Mouse (Mus musculus): Measurements from ENCODE around the gene Fars2.

Gene Fars2

DNA sequence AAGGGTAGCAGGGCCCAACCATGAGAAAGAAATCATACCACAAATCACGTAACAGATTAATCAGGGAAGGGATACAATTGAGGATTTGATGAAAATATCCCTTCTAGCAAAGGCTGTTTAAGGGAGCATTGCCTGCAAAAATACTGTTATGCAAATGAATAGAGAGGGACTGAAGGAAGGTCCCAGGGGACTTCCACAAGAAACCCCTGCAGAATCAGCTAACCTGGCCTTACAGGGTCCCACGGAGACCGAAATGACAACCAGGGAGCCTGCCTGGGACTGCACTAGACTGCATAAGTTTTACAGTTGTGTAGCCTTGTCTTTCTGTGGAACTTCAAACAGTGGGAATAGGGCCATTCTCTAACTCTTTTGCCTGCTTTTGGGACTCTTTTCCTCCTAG, 98.8 kb downstream of the Fars2 start:
- no peak for DNase-seq (ENCODE audit: low read depth in 1 of 2, low spot score in 2 of 2)

DNA sequence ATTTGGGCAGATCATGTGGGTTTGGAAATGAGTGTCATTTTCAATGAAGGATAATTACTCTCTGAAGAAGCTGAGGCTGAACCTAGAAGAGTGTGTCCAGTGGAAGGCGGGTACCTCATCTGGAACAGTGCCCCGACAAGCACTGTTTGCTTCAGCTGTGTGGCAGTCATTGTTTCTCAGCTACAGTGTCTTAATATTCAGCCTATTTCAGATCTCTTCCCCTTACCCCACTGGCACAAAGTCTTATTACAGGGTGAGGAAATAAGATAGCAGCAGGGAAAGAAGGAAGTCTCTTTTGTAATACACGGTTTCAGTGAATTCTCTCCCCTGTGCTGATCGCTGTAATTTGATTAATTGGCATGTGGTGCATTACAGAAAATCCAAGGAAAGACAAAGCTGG, 101.1 kb downstream of the Fars2 start:
- DNase-seq (ENCODE audit: low read depth in 1 of 2, low spot score in 2 of 2) = no peak

DNA sequence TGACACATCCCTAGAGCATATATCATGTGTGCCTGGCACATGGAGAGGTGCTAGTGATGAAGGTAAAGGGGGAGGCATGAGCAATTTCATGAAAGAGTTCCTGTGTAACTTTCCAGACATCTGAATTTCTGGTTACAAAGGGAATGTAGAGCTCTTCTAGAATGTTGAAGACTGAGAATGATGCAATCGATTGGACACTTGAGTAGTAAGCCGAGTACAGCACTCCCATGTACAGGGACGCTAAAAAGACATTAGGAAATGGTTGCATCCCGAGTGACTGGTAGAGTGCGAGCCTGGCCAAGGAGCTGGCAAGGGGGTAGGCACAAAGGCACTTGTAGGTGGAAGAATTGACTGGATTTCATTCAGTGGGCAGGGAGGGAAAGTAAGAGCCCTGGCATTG, 102.3 kb downstream of the Fars2 start:
- no peak for DNase-seq (ENCODE audit: low read depth in 1 of 2, low spot score in 2 of 2)

DNA sequence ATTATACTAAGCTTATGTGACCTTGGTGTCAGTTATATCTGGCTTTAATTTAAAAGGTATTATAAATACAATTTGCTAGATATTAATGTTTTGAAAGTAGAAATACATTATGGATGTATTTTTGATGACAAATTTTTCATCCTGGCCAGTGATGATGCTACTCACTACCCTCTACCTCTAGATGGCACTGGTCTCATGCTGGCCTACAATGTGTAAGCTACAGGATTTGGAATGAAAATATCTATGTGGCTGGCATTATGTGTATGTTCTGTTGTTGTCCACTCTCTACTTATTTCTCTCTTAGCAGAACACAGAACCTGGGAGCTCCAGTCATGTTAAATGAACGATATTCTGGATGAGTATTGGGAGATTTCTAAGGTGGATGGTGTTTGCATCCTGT, 104.7 kb downstream of the Fars2 start:
- DNase-seq (ENCODE audit: low read depth in 1 of 2, low spot score in 2 of 2) = no peak

DNA sequence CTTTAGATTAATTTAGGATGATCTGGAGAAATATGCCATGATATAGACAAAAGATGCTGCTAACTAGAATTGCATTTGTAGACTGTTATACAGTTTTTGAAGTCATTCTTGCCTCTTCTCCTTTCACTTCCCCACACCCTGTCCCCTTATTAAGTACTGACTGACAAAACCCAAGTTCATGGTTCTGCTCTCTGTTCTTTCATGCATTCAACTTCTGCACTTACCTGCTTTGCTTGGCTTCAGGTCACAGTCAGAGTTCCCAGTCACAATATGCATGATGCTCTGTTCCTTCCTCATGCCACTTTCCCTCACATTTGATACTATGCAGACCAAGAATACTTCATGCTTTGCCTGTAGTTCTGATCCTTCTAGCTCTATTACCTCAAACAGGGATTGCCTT, 105.5 kb downstream of the Fars2 start:
- DNase-seq (ENCODE audit: low read depth in 1 of 2, low spot score in 2 of 2) = no peak

DNA sequence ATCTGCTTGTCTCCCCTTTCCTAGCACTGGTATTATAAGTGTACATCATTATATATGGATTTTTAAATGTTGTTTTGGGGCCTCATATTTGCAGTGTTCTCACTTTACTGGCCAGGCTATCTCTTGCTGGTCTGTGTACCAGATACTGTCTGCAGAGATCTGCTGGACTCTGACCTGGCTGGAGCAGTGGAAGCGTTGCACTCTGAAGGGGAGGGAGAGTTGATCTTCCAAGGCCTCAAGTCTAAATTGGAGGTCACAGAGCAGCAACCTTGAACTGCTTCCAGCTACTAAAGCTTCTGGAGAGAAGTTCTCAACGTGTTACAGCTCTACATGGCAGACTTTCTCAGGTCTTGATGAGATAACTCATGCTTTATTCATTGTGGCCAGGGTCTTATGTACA, 107.2 kb downstream of the Fars2 start:
- DNase-seq (ENCODE audit: low read depth in 1 of 2, low spot score in 2 of 2) = no peak

DNA sequence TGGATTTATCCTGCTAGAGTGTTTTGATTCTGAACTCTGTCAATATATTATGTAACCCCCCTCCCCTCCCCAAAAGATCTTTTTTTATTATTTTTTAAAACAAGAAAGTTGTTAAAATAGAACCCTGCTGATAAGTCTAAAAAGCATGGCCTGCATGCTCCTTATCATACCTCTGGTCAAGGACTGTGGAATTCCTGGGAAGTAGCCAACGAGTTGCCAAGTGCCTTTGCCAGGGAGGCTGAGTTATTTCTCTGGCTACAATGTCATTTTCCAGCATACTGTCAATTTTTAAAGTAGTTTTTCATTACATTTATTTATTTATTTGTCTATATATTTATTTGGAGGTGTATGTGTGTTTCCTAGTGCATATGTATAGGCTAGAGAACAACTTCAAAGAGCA, 125.0 kb downstream of the Fars2 start:
- DNase-seq (ENCODE audit: low read depth in 1 of 2, low spot score in 2 of 2) = no peak

DNA sequence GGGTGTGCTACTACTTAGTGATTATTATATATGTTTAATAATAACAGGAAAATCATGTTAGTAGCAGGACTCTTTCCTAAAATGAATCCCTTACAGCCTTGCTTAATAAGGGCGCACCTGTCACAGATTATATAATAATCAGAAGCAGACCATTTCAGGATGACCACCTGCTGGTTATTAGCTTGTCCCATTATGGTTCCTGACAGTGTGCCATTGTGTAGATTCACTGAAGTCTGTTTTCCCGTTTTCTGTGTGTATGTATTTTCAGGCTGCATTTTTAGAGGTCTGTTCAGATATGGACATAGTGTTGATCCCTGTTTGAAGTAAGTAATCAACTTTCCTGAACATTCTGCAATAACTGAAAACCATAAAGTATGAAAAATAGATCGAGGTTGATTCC, 136.7 kb downstream of the Fars2 start:
- no peak for DNase-seq (ENCODE audit: low read depth in 1 of 2, low spot score in 2 of 2)

DNA sequence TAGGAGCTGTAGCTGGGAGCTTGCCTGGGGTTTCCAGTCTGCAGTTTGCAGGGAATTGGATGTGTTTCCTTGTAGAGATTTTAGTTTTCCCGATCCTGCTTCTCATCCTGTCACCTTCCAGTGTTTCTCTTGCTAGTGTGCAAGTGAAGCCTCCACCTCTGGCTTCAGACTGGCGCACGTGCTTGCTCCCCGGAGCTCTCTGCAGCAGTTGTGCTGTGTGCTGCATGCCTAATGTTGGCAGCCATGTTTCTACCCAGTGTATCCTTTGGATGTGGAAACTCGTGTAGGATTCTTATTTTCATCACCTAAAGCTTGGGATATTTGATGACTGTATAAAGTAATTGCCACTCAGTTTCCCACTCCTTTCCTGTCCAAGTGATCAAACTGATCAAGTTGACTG, 140.0 kb downstream of the Fars2 start:
- DNase-seq (ENCODE audit: low read depth in 1 of 2, low spot score in 2 of 2) = no peak

DNA sequence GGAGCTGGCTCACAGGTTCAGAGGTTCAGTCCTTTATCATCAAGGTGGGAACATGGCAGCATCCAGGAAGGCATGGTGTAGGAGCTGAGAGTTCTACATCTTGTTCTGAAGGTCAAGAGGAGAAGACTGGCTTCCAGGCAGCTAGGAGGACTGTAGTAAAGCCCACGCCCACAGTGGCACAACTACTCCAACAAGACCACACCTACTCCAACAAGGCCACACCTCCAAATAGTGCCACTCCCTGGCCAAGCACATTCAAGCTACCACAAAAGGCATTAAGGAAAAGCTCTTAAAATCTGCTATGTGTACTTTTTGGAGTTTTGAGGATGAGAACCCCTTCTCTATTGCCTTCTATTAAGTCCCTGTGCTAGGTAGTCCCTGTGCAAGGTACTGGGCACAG, 142.5 kb downstream of the Fars2 start:
- DNase-seq (ENCODE audit: low read depth in 1 of 2, low spot score in 2 of 2) = no peak

DNA sequence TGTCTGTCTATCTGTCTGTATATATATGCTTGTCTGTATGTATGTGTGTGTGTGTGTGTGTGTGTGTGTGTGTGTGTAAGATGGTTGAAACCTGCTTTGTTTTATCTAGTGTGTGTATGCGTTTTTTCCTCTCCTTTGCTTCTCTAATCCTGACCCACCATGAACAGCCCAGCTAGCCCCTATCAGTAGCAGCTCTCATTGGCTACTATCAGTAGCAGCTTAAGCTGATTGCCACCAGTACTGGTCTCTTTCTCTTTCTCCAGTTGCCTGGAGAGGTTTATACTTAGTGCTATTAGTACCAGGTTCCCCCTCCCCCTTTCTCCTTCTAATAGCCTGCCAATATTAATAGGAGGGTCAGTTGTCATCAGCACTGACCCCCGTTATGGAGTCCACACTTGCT, 144.1 kb downstream of the Fars2 start:
- DNase-seq (ENCODE audit: low read depth in 1 of 2, low spot score in 2 of 2) = no peak

DNA sequence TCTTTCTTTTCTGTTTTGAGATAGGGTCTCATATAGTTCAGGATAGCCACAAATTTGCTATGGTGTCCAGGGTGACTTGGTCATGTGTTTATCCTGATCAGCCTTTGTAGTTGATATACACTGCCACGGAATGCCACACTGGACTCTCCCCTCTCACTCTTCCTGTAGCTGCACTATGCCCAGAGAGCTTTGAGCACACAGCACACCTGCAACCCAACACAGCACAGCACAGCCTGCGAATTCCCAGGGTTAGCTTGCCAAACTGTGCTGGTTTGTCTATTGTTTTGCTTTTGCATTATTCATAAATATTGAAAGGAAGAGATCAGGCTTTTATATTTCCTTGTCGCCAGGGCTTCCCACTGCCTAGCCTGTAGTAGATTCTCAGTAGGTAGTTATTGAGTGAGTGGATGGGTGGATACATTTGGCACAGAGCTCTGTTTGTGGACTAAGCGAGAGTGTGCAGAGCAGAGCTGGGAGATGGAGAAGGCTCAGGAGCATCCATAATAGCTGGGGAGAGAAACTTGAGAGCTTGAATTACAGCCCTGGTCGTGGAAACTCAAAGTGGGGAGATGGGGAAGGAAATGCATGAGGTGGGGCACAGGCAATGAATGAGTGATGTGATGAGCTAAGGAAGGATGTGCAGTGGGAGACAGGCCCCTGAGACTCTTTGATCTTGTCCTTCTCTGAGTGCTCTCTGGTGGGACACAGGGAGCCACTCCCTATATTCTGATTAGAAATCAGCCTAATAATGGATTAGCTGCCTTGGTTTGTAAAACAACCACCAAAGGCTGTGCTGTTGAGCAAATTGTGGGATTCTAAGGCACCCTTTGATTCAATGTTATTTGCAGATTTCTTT, 146.3 kb downstream of the Fars2 start:
- no peak for DNase-seq (ENCODE audit: low read depth in 1 of 2, low spot score in 2 of 2)

DNA sequence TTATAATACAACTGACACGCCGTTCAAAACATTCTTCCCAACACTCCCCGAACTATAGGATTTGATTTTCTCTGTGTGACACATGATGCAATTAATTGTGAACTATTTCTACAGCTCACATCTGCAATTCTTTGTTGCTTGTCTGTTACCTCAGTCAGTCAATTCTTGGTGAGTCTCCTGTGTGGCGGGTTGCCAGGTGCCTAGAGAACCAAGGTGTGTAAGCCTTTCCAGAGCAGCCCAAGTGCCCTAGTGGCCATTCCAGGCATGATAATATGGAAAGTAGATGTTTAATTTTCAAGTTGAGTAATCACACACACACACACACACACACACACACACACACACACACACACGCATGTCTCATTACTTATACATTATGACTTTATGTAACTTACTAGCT, 147.2 kb downstream of the Fars2 start:
- DNase-seq (ENCODE audit: low read depth in 1 of 2, low spot score in 2 of 2) = no peak

DNA sequence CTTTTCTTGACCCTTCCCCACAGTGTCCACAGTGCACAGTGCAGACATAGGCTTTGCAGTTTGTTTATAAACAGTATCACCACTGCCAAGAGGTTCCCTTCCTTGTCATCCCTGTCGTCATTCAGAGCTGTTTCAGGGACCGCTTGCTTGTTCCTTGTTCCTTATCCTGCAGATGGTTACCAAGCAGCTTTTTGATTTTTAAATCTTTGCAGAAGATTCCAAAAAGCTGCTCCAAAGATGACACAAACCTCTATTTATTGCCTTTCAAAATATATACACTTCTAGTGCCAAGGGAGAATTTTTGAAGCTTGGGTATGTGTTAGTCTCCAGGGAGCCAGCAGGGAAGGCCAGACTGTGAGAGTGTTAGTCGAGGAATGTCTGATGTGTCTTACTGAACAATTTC, 148.1 kb downstream of the Fars2 start:
- no peak for DNase-seq (ENCODE audit: low read depth in 1 of 2, low spot score in 2 of 2)

DNA sequence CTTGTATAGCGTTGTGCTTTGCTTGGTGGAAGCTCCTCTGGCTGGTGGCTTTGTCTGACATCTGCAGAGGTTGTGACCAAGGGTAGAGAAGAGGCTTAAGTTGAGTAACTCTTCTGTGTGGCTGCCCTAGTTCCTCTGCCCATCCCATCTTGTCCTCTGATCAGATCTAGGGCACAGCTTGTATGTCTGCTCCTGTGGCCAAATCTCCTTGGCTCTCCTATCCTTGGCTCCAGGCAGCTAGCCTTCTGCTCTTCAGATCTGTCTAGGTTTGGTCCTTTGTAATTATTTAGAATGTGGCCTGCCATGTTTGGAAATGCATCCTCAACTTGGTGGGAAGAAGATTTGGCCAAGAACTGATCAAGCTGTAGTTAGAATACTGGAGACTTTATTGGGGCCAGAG, 150.2 kb downstream of the Fars2 start:
- no peak for DNase-seq (ENCODE audit: low read depth in 1 of 2, low spot score in 2 of 2)

DNA sequence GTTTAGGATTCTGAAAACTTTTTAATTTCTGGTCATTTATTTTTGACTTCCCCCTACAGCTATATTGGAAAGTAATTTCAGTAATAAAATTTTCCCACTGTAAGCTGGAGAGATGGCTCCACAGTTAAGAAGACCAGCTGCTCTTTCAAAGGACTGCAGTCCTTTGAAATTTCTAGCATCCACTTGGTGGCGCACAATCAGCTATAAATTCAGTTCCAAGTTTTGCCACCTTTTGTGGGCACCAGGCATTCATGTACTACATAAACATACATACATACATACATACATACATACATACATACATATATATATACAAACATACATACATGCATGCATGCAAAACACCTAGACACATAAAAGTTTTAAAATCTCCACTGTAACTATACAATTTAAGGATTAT, 153.7 kb downstream of the Fars2 start:
- no peak for DNase-seq (ENCODE audit: low read depth in 1 of 2, low spot score in 2 of 2)

DNA sequence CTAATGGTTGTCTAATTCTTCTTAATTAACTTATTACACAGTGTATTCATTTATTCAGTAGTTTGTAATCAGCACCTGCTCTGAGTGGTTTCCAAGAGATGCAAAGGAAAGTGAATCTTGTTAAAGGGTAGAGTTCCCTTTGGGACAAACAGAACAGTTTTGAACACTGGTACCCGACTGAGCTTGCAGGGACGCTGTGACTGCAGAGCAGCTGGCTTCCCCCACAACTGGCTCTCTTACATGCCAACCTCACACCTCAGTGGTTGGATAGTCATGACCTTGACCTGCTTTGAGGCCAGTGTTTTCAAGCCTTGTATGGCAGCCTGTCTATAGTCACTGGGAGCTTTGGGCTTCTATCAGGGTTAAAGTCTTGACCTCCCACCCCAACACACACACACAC, 156.3 kb downstream of the Fars2 start:
- DNase-seq (ENCODE audit: low read depth in 1 of 2, low spot score in 2 of 2) = no peak

DNA sequence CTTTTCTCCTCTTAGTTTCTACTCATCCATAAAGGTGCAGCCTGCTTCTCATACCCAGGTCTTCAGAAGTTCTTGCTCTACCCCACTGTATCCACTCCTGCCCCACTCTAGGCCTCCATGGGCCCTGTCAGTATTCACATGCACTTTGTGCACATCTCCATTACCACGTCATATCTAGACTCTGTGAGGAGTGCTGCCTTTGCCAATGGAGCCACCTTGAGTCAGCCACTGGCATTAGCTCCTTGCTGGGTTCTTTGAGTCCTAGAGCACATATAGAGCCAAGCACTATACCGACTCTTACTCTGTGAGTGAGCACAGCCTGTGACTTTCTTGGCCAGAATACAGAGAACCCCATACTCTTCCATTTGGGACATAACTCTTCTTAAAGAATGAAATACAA, 159.0 kb downstream of the Fars2 start:
- DNase-seq (ENCODE audit: low read depth in 1 of 2, low spot score in 2 of 2) = no peak

DNA sequence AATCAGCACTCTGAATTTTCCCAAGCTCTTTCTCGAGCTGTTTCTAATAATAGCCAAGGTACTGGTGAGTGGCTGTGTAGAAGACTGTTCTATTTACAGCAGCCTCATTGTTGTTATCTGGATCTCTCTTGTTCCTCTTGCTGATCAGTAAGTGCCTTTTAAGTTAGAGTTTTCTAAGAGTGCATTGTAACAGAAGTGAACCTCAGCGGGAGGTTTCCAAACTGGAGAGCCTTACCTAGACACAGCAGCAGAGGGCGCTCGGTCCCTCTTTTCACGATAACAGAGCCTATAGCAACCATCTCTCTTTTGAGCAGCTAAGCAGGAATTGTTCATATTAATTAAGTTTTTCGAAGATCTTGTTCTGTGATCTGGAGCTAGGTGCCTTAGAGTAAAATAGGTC, 164.8 kb downstream of the Fars2 start:
- DNase-seq (ENCODE audit: low read depth in 1 of 2, low spot score in 2 of 2) = peak in 1 of 2 experiments; percentile 14

DNA sequence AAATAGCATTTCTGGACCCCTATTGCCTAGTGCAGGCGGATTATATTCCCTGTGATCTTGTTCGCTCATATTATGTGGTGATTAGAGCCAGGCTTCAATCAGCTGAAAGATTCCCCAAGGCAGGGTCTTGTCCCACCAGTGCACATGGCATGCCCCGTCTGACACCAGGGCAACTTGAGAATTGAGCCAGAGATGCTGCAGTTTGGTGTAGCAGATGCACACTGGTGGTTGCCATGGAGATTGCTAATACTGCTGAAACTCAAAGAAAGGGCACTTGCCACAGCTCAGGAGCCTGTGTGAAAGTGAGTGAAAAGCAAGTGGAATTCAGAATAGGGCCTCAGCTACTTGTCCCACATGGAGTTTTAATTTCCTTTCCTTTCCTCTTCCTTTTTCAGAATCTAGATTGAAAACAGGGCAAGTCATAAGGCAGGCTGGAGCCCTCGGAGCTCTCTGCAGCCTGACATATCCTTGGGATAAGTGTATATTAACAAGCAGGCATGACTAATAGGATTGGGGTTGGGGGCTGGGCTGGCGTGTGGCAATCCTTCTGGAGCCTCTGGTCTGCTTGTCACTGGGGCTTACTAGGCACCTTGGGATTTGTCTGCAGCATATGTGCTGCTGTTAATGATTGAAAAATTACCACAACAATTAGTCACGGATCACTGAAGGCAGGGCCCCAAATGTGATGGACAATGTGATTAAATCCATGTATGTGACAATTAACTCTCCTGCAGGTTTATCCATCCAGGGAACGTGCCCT, 165.8 kb downstream of the Fars2 start:
- DNase-seq (ENCODE audit: low read depth in 1 of 2, low spot score in 2 of 2) = no peak

DNA sequence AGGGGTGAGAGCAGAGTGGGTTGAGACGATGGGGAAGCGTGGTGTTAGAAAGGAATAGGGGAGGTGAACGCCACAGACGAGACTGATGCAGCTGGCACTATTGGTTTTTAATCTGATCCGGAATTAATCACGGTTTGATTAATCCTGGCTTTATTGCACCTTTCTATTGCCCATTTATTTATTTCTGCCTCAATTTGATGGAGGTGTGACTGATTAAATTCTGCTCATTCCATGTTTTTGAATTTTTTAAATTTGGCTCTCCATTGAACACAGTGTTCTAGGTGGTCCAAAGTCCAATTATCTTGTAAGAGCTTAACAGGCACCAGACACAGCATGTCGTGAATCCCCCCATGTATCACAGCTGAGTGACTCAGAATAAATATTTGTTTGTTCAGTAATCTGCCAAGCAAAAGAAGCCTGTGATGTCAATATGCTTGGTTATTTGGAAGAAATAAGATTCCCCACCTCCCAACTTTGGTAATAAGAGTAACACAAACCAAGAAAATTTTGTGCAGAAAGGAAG, 166.4 kb downstream of the Fars2 start:
- no peak for DNase-seq (ENCODE audit: low read depth in 1 of 2, low spot score in 2 of 2)

DNA sequence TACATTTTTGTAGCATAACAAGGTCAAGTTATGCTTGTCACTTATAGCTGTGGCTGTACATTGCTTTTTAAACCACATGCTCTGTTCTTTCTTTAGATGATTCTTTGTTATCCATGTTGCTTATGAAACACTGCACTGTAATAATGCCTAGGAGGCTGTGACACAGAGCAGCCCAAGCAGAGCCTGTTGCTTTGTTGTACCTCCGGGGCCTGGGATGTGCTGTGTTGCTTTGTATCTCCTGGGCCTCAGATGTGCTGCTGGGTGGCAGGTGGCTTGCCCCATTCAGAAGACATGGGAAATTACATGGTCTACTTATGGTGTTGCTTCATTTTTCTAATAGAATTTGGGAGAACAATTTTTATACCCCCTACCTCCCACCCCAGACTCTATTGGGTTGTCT, 166.9 kb downstream of the Fars2 start:
- DNase-seq (ENCODE audit: low read depth in 1 of 2, low spot score in 2 of 2) = no peak
